Comparison of ENCODE assay signal across 17 mouse cellular contexts in genomic region chr4:27446310-27446709, GRCm38 (mm10).
"Had no signal": no experiment of that assay in that cellular context is flagged by ENCODE, and none has a peak within 500 bp of the region (broad histone marks: within the 10 kb centered on the region; RNA-seq: fewer than 3 reads in every experiment).

No protein-coding gene starts in this region.

- ATAC-seq: hindbrain, embryonic 16.5 days; inflammation-experienced regulatory T-cells, adult 6 months; intestine, embryonic 15.5 days; intestine, postnatal 0 days had no signal

- DNase-seq: gastrocnemius, adult 2 months; gastrocnemius, postnatal 10 days; gastrocnemius, postnatal 25 days; heart, adult 18-20 months; heart, postnatal 10 days; heart, postnatal 4 days; kidney, adult 18-20 months; kidney, adult 8-10 months; kidney, postnatal 10 days; kidney, postnatal 25 days; kidney, postnatal 4 days; liver; liver, embryonic 13.5 days had no signal
